Mouse (Mus musculus) heart, postnatal 0 days (tissue): ENCODE measurements around the gene Bcdin3d. TPM values are rescaled to one million over a fixed set of nuclear protein-coding genes. Genes with fewer than 3 reads are reported as not detected.

Source experiments
- ATAC-seq: fragments of 200-750 bp; cut with Nextera tagmentation; 2 replicates; pipeline ENCODE4 v1.8.0; 2017; ENCODE audit warnings: low read depth, moderate number of reproducible peaks, moderate library complexity; ENCODE audit not compliant: insufficient read depth
- DNase-seq: peaks from one replicate; pipeline ENCODE4 v3.0.0-alpha.2; 2016; ENCODE audit warnings: low spot score
- H3K27ac ChIP-seq: fragments of 300-500 bp; sonication (generic); 2 replicates; pipeline ENCODE4 v1.5.1; 2014; ENCODE audit warnings: low read depth, mild to moderate bottlenecking
- H3K27me3 ChIP-seq: fragments of 300-500 bp; sonication (generic); 2 replicates; pipeline ENCODE4 v1.6.1; 2014; ENCODE audit warnings: low read length, mixed read lengths; ENCODE audit not compliant: control insufficient read depth, insufficient read depth
- H3K36me3 ChIP-seq: fragments of 300-500 bp; sonication (generic); replicated peaks from 2 replicates; pipeline ENCODE4 v1.6.1; 2014; ENCODE audit warnings: low read length, mixed read lengths; ENCODE audit not compliant: control insufficient read depth, insufficient read depth
- H3K4me1 ChIP-seq: fragments of 300-500 bp; sonication (generic); 2 replicates; pipeline ENCODE4 v1.6.1; 2014; ENCODE audit warnings: antibody characterized with exemption; ENCODE audit not compliant: control insufficient read depth, insufficient read depth
- H3K4me2 ChIP-seq: fragments of 300-500 bp; sonication (generic); 2 replicates; pipeline ENCODE4 v1.6.1; 2014; ENCODE audit warnings: low read depth, mild to moderate bottlenecking, low read length, moderate library complexity
- H3K4me3 ChIP-seq: fragments of 300-500 bp; sonication (generic); 2 replicates; pipeline ENCODE4 v1.5.1; 2014; ENCODE audit warnings: low read depth, low read length
- H3K9ac ChIP-seq: fragments of 300-500 bp; sonication (generic); replicated peaks from 2 replicates; pipeline ENCODE4 v1.6.1; 2014; ENCODE audit warnings: low read depth, low read length, mixed read lengths
- H3K9me3 ChIP-seq: fragments of 300-500 bp; sonication (generic); replicated peaks from 2 replicates; pipeline ENCODE4 v1.6.1; 2016; ENCODE audit warnings: low read length; ENCODE audit not compliant: control insufficient read depth
- CTCF ChIP-seq: IDR thresholded peaks from 2 replicates; pipeline ENCODE4 v1.5.1; 2016; ENCODE audit warnings: antibody characterized with exemption, control low read depth, low read depth
- EP300 ChIP-seq: IDR thresholded peaks from 2 replicates; pipeline ENCODE4 v1.6.1; 2016; ENCODE audit warnings: antibody characterized with exemption, low read depth
- WGBS: fragments of 180-500 bp; shearing (Covaris S2); extraction: QIAGEN DNeasy Blood & Tissue Kit; methylation state at CpG from one replicate; pipeline ENCODE4 v1.1.7; 2014; 5-methylcytosine and 5-hydroxymethylcytosine counted together
- polyA plus RNA-seq: library from polyadenylated mRNA; unstranded; fragments of >200 nt; fragmentation: Nextera tagmentation; extraction: Ambion mirVana; gene quantifications from 2 replicates; pipeline ENCODE4 v1.2.1, GENCODE M21; 2015
- total RNA-seq: library from RNA; depleted of rRNA; stranded (reverse); fragments of >200 nt; gene quantifications from 2 replicates; pipeline ENCODE4 v1.2.3, GENCODE M21; 2014; ENCODE audit warnings: low replicate concordance

Gene Bcdin3d
- total and polyA plus RNA-seq, 2 experiments from 2014 or later: 11.0 to 12.5 TPM

DNA sequence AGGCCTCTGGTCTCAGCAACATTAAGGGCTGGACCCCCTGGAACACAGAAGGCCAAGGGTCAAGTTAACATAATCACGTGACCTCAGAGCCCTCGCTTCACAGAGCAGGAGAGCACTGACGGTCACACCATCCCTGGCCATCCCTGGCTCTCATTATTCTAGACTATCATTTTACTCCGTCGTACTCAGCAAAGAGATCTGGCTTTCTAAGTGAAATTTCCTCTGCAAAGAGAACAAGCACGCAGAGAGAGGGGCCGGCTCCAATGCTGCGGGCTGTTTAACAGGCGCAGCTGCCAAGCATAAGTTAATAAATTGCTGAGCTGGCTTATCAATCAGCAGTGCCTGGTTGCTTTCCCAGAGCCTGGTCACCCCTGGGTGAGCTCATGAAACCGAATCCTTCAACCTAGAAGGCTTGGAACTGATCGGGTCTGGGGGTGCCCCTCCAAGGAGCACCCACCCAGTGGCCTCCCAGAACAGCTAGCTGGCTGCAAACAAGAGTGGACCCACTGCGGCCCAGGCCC lies 27.8 kb upstream of the Bcdin3d start:
- peaks cover 29% of the 10 kb centered on the region for H3K4me1 ChIP-seq
- H3K27ac ChIP-seq: no peak overlapping the region

GRCm38 (mm10) chr15:99501292-99502260 lies 27.0 kb upstream of the Bcdin3d start:
- H3K4me1 ChIP-seq: peaks cover 31% of the 10 kb centered on the region
- no peak for ATAC-seq
- H3K9me3 ChIP-seq: no peaks in the 10 kb centered on the region
- H3K27me3 ChIP-seq: peaks cover 16% of the 10 kb centered on the region; the same call in 1 of the 2 replicates
- no peaks in the 10 kb centered on the region for H3K36me3 ChIP-seq
- H3K9ac ChIP-seq: no peak overlapping the region
- no peak for TF ChIP-seq EP300
- no peak for TF ChIP-seq CTCF
- H3K4me3 ChIP-seq: no peak overlapping the region
- no peak for DNase-seq
- WGBS: 72% methylated on average over 20 of the region's 20 CpGs
- no peak overlapping the region for H3K4me2 ChIP-seq
- H3K27ac ChIP-seq: no peak overlapping the region

More for the DNA sequence above, 27.8 kb upstream of the Bcdin3d start:
- ATAC-seq (no peak), DNase-seq (no peak)
- no peak overlapping the region for H3K4me3 ChIP-seq
- H3K27me3 ChIP-seq: peaks cover 13% of the 10 kb centered on the region; the same call in 1 of the 2 replicates
- H3K36me3 ChIP-seq: no peaks in the 10 kb centered on the region
- H3K9ac ChIP-seq: no peak overlapping the region
- H3K4me2 ChIP-seq: no peak overlapping the region
- H3K9me3 ChIP-seq: no peaks in the 10 kb centered on the region
- TF ChIP-seq EP300 (no peak), CTCF (no peak)
- WGBS: 75% methylated on average over 12 of the region's 12 CpGs

DNA sequence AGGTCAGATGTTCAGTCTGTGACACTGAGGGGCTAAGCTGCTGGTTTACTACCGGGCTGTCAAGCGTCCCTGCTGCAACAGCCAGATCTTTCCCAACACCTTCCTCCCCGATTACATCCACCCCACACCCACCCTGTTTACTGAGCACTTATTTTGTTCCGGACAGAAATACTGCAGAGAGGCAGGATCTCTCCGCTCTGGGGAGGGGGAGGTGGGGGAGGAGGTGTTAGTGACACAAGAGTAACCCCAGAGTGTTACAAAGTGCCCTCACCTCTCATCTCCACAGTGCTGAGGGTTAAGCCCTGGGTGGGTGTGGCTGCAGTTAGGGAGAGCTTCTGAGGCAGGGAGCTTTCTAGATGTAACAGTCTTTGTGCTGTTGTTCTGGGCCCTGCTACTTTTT lies 25.8 kb upstream of the Bcdin3d start:
- 14% methylated on average over 5 of the region's 5 CpGs for WGBS
- H3K27ac ChIP-seq: no peak overlapping the region
- no peak overlapping the region for H3K9ac ChIP-seq
- H3K36me3 ChIP-seq: no peaks in the 10 kb centered on the region
- ATAC-seq: no peak
- no peak overlapping the region for H3K4me2 ChIP-seq
- H3K4me1 ChIP-seq: peaks cover 26% of the 10 kb centered on the region
- H3K9me3 ChIP-seq: no peaks in the 10 kb centered on the region
- DNase-seq: no peak
- TF ChIP-seq CTCF (no peak), EP300 (no peak)
- no peak overlapping the region for H3K4me3 ChIP-seq
- H3K27me3 ChIP-seq: peaks cover 13% of the 10 kb centered on the region; the same call in 1 of the 2 replicates

DNA sequence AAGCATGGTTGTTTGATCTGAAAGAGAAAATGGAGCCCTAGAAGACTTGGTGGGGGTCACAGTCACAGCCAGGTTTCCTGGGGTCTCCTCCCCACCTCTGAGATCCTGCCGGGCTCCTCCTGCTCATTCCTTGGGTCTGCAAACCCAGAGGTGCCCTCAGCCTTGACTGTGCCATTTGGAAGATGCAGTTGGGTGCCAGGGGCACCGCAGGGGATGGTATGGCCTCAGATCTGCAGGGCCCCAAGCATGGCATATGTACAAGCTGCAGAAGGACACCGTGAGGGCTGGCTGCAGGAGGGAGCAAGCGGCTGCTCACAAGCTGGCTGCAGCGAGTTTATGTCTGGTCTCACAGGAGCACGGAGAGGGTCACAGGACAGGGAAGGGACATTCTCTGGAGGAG lies 25.2 kb upstream of the Bcdin3d start:
- H3K27me3 ChIP-seq: peaks cover 10% of the 10 kb centered on the region; the same call in 1 of the 2 replicates
- no peak overlapping the region for H3K4me2 ChIP-seq
- 26% methylated on average over 6 of the region's 6 CpGs for WGBS
- no peak overlapping the region for H3K4me3 ChIP-seq
- H3K9ac ChIP-seq: no peak overlapping the region
- peaks cover 26% of the 10 kb centered on the region for H3K4me1 ChIP-seq
- H3K27ac ChIP-seq: no peak overlapping the region
- no peak for DNase-seq
- no peak for ATAC-seq
- TF ChIP-seq EP300 (no peak), CTCF (no peak)
- H3K36me3 ChIP-seq: no peaks in the 10 kb centered on the region
- no peaks in the 10 kb centered on the region for H3K9me3 ChIP-seq

- H3K27me3 ChIP-seq: peaks cover 10% of the 10 kb centered on the region; the same call in 1 of the 2 replicates
- no peak overlapping the region for H3K4me2 ChIP-seq
- H3K9ac ChIP-seq: no peak overlapping the region
- peak; percentile 49; the same call in 1 of the 2 replicates for ATAC-seq
- H3K9me3 ChIP-seq: no peaks in the 10 kb centered on the region
- peak overlapping the region; percentile 36; the same call in 1 of the 2 replicates for H3K27ac ChIP-seq
- H3K4me3 ChIP-seq: no peak overlapping the region
- TF ChIP-seq EP300 (no peak), CTCF (no peak)
- WGBS: 21% methylated on average over 4 of the region's 4 CpGs
- H3K4me1 ChIP-seq: peaks cover 26% of the 10 kb centered on the region
- no peaks in the 10 kb centered on the region for H3K36me3 ChIP-seq
- no peak for DNase-seq
These were observed 24.3 kb upstream of the Bcdin3d start for GRCm38 (mm10) chr15:99498781-99499180.
